Mouse (Mus musculus) limb, embryonic 11.5 days (tissue): ENCODE data around the gene Unc5cl. TPM values are rescaled to one million over a fixed set of nuclear protein-coding genes. Genes with fewer than 3 reads are reported as not detected.

ENCODE experiments used
- ATAC-seq: fragments of 200-750 bp; cut with Nextera tagmentation; 2 replicates; pipeline ENCODE4 v1.8.0; 2017; ENCODE audit warnings: low read depth; ENCODE audit not compliant: insufficient number of reproducible peaks, low FRiP score, low TSS enrichment
- DNase-seq: peaks from one replicate; pipeline ENCODE4 v3.0.0-alpha.2; 2015; ENCODE audit warnings: low spot score
- H3K27ac ChIP-seq: fragments of 300-500 bp; sonication (generic); replicated peaks from 2 replicates; pipeline ENCODE4 v1.5.1; 2014; ENCODE audit warnings: low read depth, mild to moderate bottlenecking, low read length
- H3K27me3 ChIP-seq: fragments of 300-500 bp; sonication (generic); 2 replicates; pipeline ENCODE4 v1.6.1; 2014; ENCODE audit warnings: mild to moderate bottlenecking, low read length, mixed read lengths; ENCODE audit not compliant: control insufficient read depth, insufficient read depth
- H3K36me3 ChIP-seq: fragments of 300-500 bp; sonication (generic); 2 replicates; pipeline ENCODE4 v1.6.1; 2014; ENCODE audit warnings: mild to moderate bottlenecking, low read length, moderate library complexity, mixed read lengths; ENCODE audit not compliant: control insufficient read depth, insufficient read depth
- H3K4me1 ChIP-seq: fragments of 300-500 bp; sonication (generic); 2 replicates; pipeline ENCODE4 v1.6.1; 2014; ENCODE audit warnings: low read length, mixed read lengths; ENCODE audit not compliant: control insufficient read depth, insufficient read depth
- H3K4me2 ChIP-seq: fragments of 300-500 bp; sonication (generic); 2 replicates; pipeline ENCODE4 v1.6.1; 2014; ENCODE audit warnings: low read depth, mild to moderate bottlenecking, moderate library complexity; ENCODE audit not compliant: severe bottlenecking
- H3K4me3 ChIP-seq: fragments of 300-500 bp; sonication (generic); 2 replicates; pipeline ENCODE4 v1.5.1; 2014; ENCODE audit warnings: low read depth, low read length
- H3K9ac ChIP-seq: fragments of 300-500 bp; sonication (generic); 2 replicates; pipeline ENCODE4 v1.6.1; 2014; ENCODE audit warnings: mild to moderate bottlenecking, low read length
- H3K9me3 ChIP-seq: fragments of 300-500 bp; sonication (generic); 2 replicates; pipeline ENCODE4 v1.6.1; 2016; ENCODE audit warnings: low read length; ENCODE audit not compliant: control insufficient read depth
- WGBS: fragments of 180-500 bp; shearing (Covaris S2); extraction: QIAGEN DNeasy Blood & Tissue Kit; methylation state at CpG from one replicate; pipeline ENCODE4 v1.1.7; 2014; 5-methylcytosine and 5-hydroxymethylcytosine counted together
- polyA plus RNA-seq: library from polyadenylated mRNA; unstranded; fragments of >200 nt; fragmentation: Nextera tagmentation; extraction: Ambion mirVana; gene quantifications from 2 replicates; pipeline ENCODE4 v1.2.1, GENCODE M21; 2014

The Unc5cl gene
- polyA plus RNA-seq, 1 experiment from 2014 or later, result 0.33 TPM

GRCm38 (mm10) chr17:48434479-48434878, 20.2 kb upstream of the Unc5cl start:
- WGBS, result 80% methylated on average over 5 of the region's 5 CpGs
- no peaks in the 10 kb centered on the region for H3K9me3 ChIP-seq
- H3K36me3 ChIP-seq, result no peaks in the 10 kb centered on the region
- H3K27me3 ChIP-seq, result no peaks in the 10 kb centered on the region
- H3K9ac ChIP-seq, result no peak overlapping the region
- ATAC-seq (no peak), DNase-seq (no peak)
- H3K4me1 ChIP-seq, result peaks cover 8% of the 10 kb centered on the region
- H3K4me3 ChIP-seq, result no peak overlapping the region
- no peak overlapping the region for H3K27ac ChIP-seq
- no peak overlapping the region for H3K4me2 ChIP-seq

GRCm38 (mm10) chr17:48436487-48436886, 18.2 kb upstream of the Unc5cl start:
- Histone ChIP-seq H3K27me3 (no peaks in the 10 kb centered on the region), H3K4me3 (no peak overlapping the region), H3K9me3 (no peaks in the 10 kb centered on the region), H3K9ac (no peak overlapping the region), H3K36me3 (no peaks in the 10 kb centered on the region), H3K4me1 (peaks cover 8% of the 10 kb centered on the region), H3K27ac (no peak overlapping the region), H3K4me2 (no peak overlapping the region)
- WGBS, result 77% methylated on average over 1 of the region's 1 CpGs
- ATAC-seq, result no peak
- DNase-seq, result no peak

- ATAC-seq, result peak; percentile 85
- no peak overlapping the region for H3K4me2 ChIP-seq
- H3K27me3 ChIP-seq, result no peaks in the 10 kb centered on the region
- peaks cover 8% of the 10 kb centered on the region for H3K4me1 ChIP-seq
- no peaks in the 10 kb centered on the region for H3K9me3 ChIP-seq
- no peaks in the 10 kb centered on the region for H3K36me3 ChIP-seq
- H3K9ac ChIP-seq, result peak overlapping the region; percentile 12; the same call in 1 of the 2 replicates
- H3K27ac ChIP-seq, result peak overlapping the region; percentile 66
- DNase-seq, result peak; percentile 68
- H3K4me3 ChIP-seq, result no peak overlapping the region
- WGBS, result 30% methylated on average over 7 of the region's 7 CpGs
These were observed 17.2 kb upstream of the Unc5cl start for GRCm38 (mm10) chr17:48437421-48437911.

GRCm38 (mm10) chr17:48442745-48443457, 11.8 kb upstream of the Unc5cl start:
- Histone ChIP-seq H3K9me3 (no peaks in the 10 kb centered on the region), H3K36me3 (no peaks in the 10 kb centered on the region), H3K27me3 (no peaks in the 10 kb centered on the region), H3K4me3 (no peak overlapping the region), H3K27ac (no peak overlapping the region), H3K4me2 (no peak overlapping the region), H3K4me1 (no peaks in the 10 kb centered on the region), H3K9ac (no peak overlapping the region)
- WGBS, result 66% methylated on average over 7 of the region's 7 CpGs
- ATAC-seq (no peak), DNase-seq (no peak)

GRCm38 (mm10) chr17:48443542-48444145, 11.1 kb upstream of the Unc5cl start:
- no peaks in the 10 kb centered on the region for H3K4me1 ChIP-seq
- H3K4me2 ChIP-seq, result no peak overlapping the region
- H3K4me3 ChIP-seq, result no peak overlapping the region
- H3K9ac ChIP-seq, result no peak overlapping the region
- WGBS, result 78% methylated on average over 16 of the region's 16 CpGs
- ATAC-seq, result no peak
- no peak overlapping the region for H3K27ac ChIP-seq
- H3K9me3 ChIP-seq, result no peaks in the 10 kb centered on the region
- H3K27me3 ChIP-seq, result no peaks in the 10 kb centered on the region
- no peaks in the 10 kb centered on the region for H3K36me3 ChIP-seq
- DNase-seq, result no peak

- 85% methylated on average over 8 of the region's 8 CpGs for WGBS
- no peaks in the 10 kb centered on the region for H3K27me3 ChIP-seq
- DNase-seq (no peak), ATAC-seq (no peak)
- no peaks in the 10 kb centered on the region for H3K36me3 ChIP-seq
- no peak overlapping the region for H3K9ac ChIP-seq
- no peaks in the 10 kb centered on the region for H3K4me1 ChIP-seq
- no peak overlapping the region for H3K4me3 ChIP-seq
- no peak overlapping the region for H3K4me2 ChIP-seq
- H3K9me3 ChIP-seq, result no peaks in the 10 kb centered on the region
- H3K27ac ChIP-seq, result no peak overlapping the region
These were observed 7.0 kb upstream of the Unc5cl start for GRCm38 (mm10) chr17:48447675-48448074.

- H3K27me3 ChIP-seq, result no peaks in the 10 kb centered on the region
- no peaks in the 10 kb centered on the region for H3K36me3 ChIP-seq
- no peak for DNase-seq
- no peaks in the 10 kb centered on the region for H3K9me3 ChIP-seq
- no peak for ATAC-seq
- WGBS, result 89% methylated on average over 13 of the region's 13 CpGs
- H3K4me2 ChIP-seq, result no peak overlapping the region
- H3K4me1 ChIP-seq, result no peaks in the 10 kb centered on the region
- H3K4me3 ChIP-seq, result no peak overlapping the region
- no peak overlapping the region for H3K27ac ChIP-seq
- no peak overlapping the region for H3K9ac ChIP-seq
These were observed 3.9 kb upstream of the Unc5cl start for GRCm38 (mm10) chr17:48450666-48451352.

- no peaks in the 10 kb centered on the region for H3K9me3 ChIP-seq
- H3K27ac ChIP-seq, result no peak within 1 kb of the TSS
- DNase-seq, result no peak
- no peak within 1 kb of the TSS for H3K4me3 ChIP-seq
- ATAC-seq, result no peak
- no peak within 1 kb of the TSS for H3K4me2 ChIP-seq
- no peaks in the 10 kb centered on the region for H3K36me3 ChIP-seq
- H3K9ac ChIP-seq, result no peak within 1 kb of the TSS
- H3K27me3 ChIP-seq, result no peaks in the 10 kb centered on the region
- WGBS, result 55% methylated on average over 7 of the region's 7 CpGs
- H3K4me1 ChIP-seq, result no peaks in the 10 kb centered on the region
These were observed 3.4 kb upstream of the Unc5cl start, which contains the start of gene Tspo2 for GRCm38 (mm10) chr17:48451353-48451675. Gene Tspo2, minus strand, starts transcription at chr17:48451522.
